Mouse (Mus musculus): ENCODE results near the gene Atrnl1.

GRCm38 (mm10) chr19:57585231-57585792 lies 25.5 kb upstream of the Atrnl1 start:
- TF ChIP-seq GATA1 (IDR thresholded peaks at IDR 0.05; ENCODE audit: borderline replicate concordance, low read length) (no peak), FLI1 (IDR thresholded peaks at IDR 0.05; ENCODE audit: low read length) (no peak)

Data from megakaryocyte, embryonic 14.5 days (primary cell).